Mouse (Mus musculus) hindbrain, embryonic 15.5 days (tissue): ENCODE data around the gene Olfr1396. TPM values are rescaled to one million over a fixed set of nuclear protein-coding genes. Genes with fewer than 3 reads are reported as not detected.

ENCODE experiments used
- ATAC-seq: fragments of 200-750 bp; cut with Nextera tagmentation; 2 replicates; pipeline ENCODE4 v1.8.0; 2017; ENCODE audit warnings: low read depth, moderate number of reproducible peaks, moderate TSS enrichment; ENCODE audit not compliant: low FRiP score
- H3K27ac ChIP-seq: fragments of 300-500 bp; sonication (generic); replicated peaks from 2 replicates; pipeline ENCODE4 v1.5.1; 2015; ENCODE audit warnings: mild to moderate bottlenecking, inconsistent platforms
- H3K27me3 ChIP-seq: fragments of 300-500 bp; sonication (generic); 2 replicates; pipeline ENCODE4 v1.6.1; 2015; ENCODE audit warnings: control low read depth, inconsistent platforms
- H3K36me3 ChIP-seq: fragments of 300-500 bp; sonication (generic); 2 replicates; pipeline ENCODE4 v1.6.1; 2015; ENCODE audit warnings: control low read depth, inconsistent platforms
- H3K4me1 ChIP-seq: fragments of 300-500 bp; sonication (generic); replicated peaks from 2 replicates; pipeline ENCODE4 v1.6.1; 2015; ENCODE audit warnings: control low read depth, inconsistent platforms
- H3K4me2 ChIP-seq: fragments of 300-500 bp; sonication (generic); 2 replicates; pipeline ENCODE4 v1.6.1; 2015; ENCODE audit warnings: moderate library complexity, mild to moderate bottlenecking, inconsistent platforms
- H3K4me3 ChIP-seq: fragments of 300-500 bp; sonication (generic); 2 replicates; pipeline ENCODE4 v1.5.1; 2015; ENCODE audit warnings: mild to moderate bottlenecking, inconsistent platforms
- H3K9ac ChIP-seq: fragments of 300-500 bp; sonication (generic); 2 replicates; pipeline ENCODE4 v1.6.1; 2015; ENCODE audit warnings: inconsistent platforms
- H3K9me3 ChIP-seq: fragments of 300-500 bp; sonication (generic); 2 replicates; pipeline ENCODE4 v1.6.1; 2016; ENCODE audit warnings: control low read depth, inconsistent platforms
- WGBS: fragments of 180-500 bp; shearing (Covaris S2); methylation state at CpG from one replicate; pipeline ENCODE4 v1.1.7; 2015; 5-methylcytosine and 5-hydroxymethylcytosine counted together
- polyA plus RNA-seq: library from polyadenylated mRNA; unstranded; fragments of >200 nt; fragmentation: Nextera tagmentation; extraction: Ambion mirVana; gene quantifications from 2 replicates; pipeline ENCODE4 v1.2.1, GENCODE M21; 2015

The Olfr1396 gene
- polyA plus RNA-seq, result not detected in 2 replicates

DNA sequence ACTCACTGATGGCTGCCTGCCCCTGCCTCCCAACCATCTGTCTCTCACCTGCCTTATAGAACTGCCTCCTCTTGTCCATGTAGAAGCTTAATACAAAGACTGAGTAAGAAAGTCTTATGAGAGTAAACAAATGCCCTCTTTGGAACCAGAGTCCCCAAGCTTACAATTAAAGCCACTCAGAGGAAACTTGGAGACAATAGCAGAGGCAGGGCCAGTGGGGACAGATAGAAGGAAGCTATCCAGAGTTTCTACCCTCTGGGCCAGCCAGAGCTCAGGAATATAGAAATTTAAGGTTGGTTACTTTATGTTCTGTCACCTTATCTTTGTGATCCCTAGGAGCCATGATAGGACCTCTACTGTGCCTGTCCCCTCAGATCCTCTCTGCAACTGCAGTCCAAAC lies at the start of gene Olfr1396:
Olfr1396 (minus strand) TSS at position 101 of the 400 bp plus-strand sequence.
- Histone ChIP-seq H3K9me3 (no peaks in the 10 kb centered on the region), H3K36me3 (no peaks in the 10 kb centered on the region), H3K9ac (no peak within 1 kb of the TSS), H3K27ac (no peak within 1 kb of the TSS), H3K4me3 (no peak within 1 kb of the TSS), H3K27me3 (no peaks in the 10 kb centered on the region), H3K4me1 (no peaks in the 10 kb centered on the region), H3K4me2 (no peak within 1 kb of the TSS)
- no peak for ATAC-seq

- no peaks in the 10 kb centered on the region for H3K36me3 ChIP-seq
- H3K4me2 ChIP-seq, result no peak overlapping the region
- no peak overlapping the region for H3K9ac ChIP-seq
- 90% methylated on average over 2 of the region's 2 CpGs for WGBS
- no peaks in the 10 kb centered on the region for H3K27me3 ChIP-seq
- no peak overlapping the region for H3K4me3 ChIP-seq
- ATAC-seq, result no peak
- H3K4me1 ChIP-seq, result no peaks in the 10 kb centered on the region
- no peak overlapping the region for H3K27ac ChIP-seq
- H3K9me3 ChIP-seq, result no peaks in the 10 kb centered on the region
Observed at GRCm38 (mm10) chr11:49156821-49157814, 42.4 kb upstream of the Olfr1396 start.

DNA sequence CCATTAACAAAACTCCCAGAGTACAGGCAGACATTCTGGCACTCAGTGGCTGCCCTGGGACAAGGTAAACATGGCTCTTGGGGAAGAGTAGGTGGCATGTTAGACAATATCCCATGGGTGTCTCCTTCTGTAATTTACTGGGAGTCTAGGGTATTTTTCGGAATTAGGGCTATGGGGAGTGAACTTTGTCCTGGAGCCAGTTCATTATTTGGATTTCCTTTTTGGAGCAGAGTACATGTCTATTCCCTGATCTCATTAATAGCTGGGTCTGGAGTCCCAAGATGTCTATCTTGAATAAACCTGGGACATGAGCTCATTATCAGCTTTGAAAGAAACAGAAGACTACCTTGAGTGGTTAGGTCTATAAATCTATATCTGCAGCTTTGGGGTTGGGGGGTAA lies 39.4 kb upstream of the Olfr1396 start, which contains the start of gene Olfr1394:
Olfr1394 (plus strand) TSS at position 301 of the 400 bp plus-strand sequence.
- Histone ChIP-seq H3K9me3 (no peaks in the 10 kb centered on the region), H3K4me1 (no peaks in the 10 kb centered on the region), H3K27me3 (no peaks in the 10 kb centered on the region), H3K27ac (no peak within 1 kb of the TSS), H3K9ac (no peak within 1 kb of the TSS), H3K4me3 (no peak within 1 kb of the TSS), H3K4me2 (no peak within 1 kb of the TSS), H3K36me3 (no peaks in the 10 kb centered on the region)
- WGBS, result 92% methylated on average over 1 of the region's 1 CpGs
- no peak for ATAC-seq

- ATAC-seq, result no peak
- Histone ChIP-seq H3K9me3 (no peaks in the 10 kb centered on the region), H3K4me2 (no peak within 1 kb of the TSS), H3K27me3 (no peaks in the 10 kb centered on the region), H3K4me1 (no peaks in the 10 kb centered on the region), H3K27ac (no peak within 1 kb of the TSS), H3K36me3 (no peaks in the 10 kb centered on the region), H3K9ac (no peak within 1 kb of the TSS), H3K4me3 (no peak within 1 kb of the TSS)
- 94% methylated on average over 6 of the region's 6 CpGs for WGBS
Observed at GRCm38 (mm10) chr11:49141974-49142373, 27.3 kb upstream of the Olfr1396 start, which contains the start of gene Olfr1395. Gene Olfr1395, plus strand, starts transcription at chr11:49142274.

GRCm38 (mm10) chr11:49124169-49124568 lies 9.5 kb upstream of the Olfr1396 start:
- Histone ChIP-seq H3K9me3 (no peaks in the 10 kb centered on the region), H3K27me3 (no peaks in the 10 kb centered on the region), H3K36me3 (no peaks in the 10 kb centered on the region), H3K4me3 (no peak overlapping the region), H3K4me1 (no peaks in the 10 kb centered on the region), H3K27ac (no peak overlapping the region), H3K9ac (no peak overlapping the region), H3K4me2 (no peak overlapping the region)
- ATAC-seq, result no peak
- 85% methylated on average over 2 of the region's 2 CpGs for WGBS

GRCm38 (mm10) chr11:49119635-49120034 lies 5.0 kb upstream of the Olfr1396 start:
- ATAC-seq, result no peak
- WGBS, result 88% methylated on average over 3 of the region's 3 CpGs
- H3K27ac ChIP-seq, result no peak overlapping the region

DNA sequence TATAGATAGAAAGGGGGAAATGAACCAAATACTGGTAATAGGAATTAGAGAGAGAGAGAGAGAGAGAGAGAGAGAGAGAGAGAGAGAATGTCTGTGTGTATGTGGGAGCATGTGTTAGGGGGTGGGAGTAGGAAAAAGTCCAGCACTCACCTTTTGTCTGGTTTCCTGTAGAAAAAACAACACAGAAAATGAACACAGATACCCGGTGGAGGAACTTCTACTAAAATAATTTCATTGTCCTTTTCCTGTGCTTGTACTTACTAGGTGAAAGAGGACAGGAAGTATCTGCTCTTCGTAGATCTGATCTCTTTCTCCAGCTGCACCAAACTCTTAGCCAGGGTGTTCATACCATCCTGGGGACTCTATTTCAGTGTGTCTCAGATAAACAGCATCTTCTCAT lies 516 bp downstream of the Olfr1396 start:
- Histone ChIP-seq H3K27ac (no peak overlapping the region), H3K36me3 (no peaks in the 10 kb centered on the region), H3K27me3 (no peaks in the 10 kb centered on the region), H3K4me1 (no peaks in the 10 kb centered on the region), H3K9ac (no peak overlapping the region), H3K4me3 (no peak overlapping the region), H3K4me2 (no peak overlapping the region), H3K9me3 (no peaks in the 10 kb centered on the region)
- WGBS, result 77% methylated on average over 2 of the region's 2 CpGs
- ATAC-seq, result no peak

More at GRCm38 (mm10) chr11:49119635-49120034, 5.0 kb upstream of the Olfr1396 start:
- no peak overlapping the region for H3K4me3 ChIP-seq
- no peak overlapping the region for H3K9ac ChIP-seq
- H3K36me3 ChIP-seq, result no peaks in the 10 kb centered on the region
- H3K9me3 ChIP-seq, result no peaks in the 10 kb centered on the region
- H3K27me3 ChIP-seq, result no peaks in the 10 kb centered on the region
- H3K4me1 ChIP-seq, result no peaks in the 10 kb centered on the region
- no peak overlapping the region for H3K4me2 ChIP-seq

- ATAC-seq, result no peak
- Histone ChIP-seq H3K27me3 (no peaks in the 10 kb centered on the region), H3K4me1 (no peaks in the 10 kb centered on the region), H3K4me2 (no peak overlapping the region), H3K27ac (no peak overlapping the region), H3K36me3 (no peaks in the 10 kb centered on the region), H3K9me3 (no peaks in the 10 kb centered on the region), H3K4me3 (no peak overlapping the region), H3K9ac (no peak overlapping the region)
- 89% methylated on average over 6 of the region's 6 CpGs for WGBS
Observed at GRCm38 (mm10) chr11:49112624-49113219, 2.0 kb downstream of the Olfr1396 start.

DNA sequence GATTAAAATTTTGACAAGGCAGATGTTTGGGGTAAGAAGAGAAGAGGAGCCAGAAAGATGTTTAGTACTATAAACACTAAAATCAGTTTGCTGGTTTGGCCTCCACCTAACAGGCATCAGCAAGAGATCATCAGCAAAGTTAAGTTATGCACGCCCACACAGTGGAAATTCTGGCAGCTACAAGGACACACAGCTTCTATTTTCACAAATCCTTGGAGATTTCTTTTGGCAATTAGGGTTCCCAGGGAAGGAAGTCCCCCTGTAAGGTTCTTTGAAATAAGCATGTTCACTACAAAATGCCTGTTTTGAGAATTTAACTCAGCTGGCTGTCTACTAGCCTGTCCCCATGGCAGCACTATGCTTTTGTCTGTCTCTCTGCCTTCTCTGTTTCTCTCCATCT lies 3.7 kb downstream of the Olfr1396 start:
- H3K27me3 ChIP-seq, result no peaks in the 10 kb centered on the region
- no peak for ATAC-seq
- H3K4me1 ChIP-seq, result no peaks in the 10 kb centered on the region
- H3K4me2 ChIP-seq, result no peak overlapping the region
- H3K36me3 ChIP-seq, result no peaks in the 10 kb centered on the region
- no peak overlapping the region for H3K4me3 ChIP-seq
- 79% methylated on average over 1 of the region's 1 CpGs for WGBS
- no peaks in the 10 kb centered on the region for H3K9me3 ChIP-seq
- H3K27ac ChIP-seq, result no peak overlapping the region
- H3K9ac ChIP-seq, result no peak overlapping the region

GRCm38 (mm10) chr11:49108833-49109232 lies 5.8 kb downstream of the Olfr1396 start:
- Histone ChIP-seq H3K27ac (no peak overlapping the region), H3K4me2 (no peak overlapping the region), H3K4me3 (no peak overlapping the region), H3K4me1 (no peaks in the 10 kb centered on the region), H3K9ac (no peak overlapping the region), H3K9me3 (no peaks in the 10 kb centered on the region), H3K36me3 (no peaks in the 10 kb centered on the region), H3K27me3 (no peaks in the 10 kb centered on the region)
- ATAC-seq, result no peak
- WGBS, result 59% methylated on average over 1 of the region's 1 CpGs

GRCm38 (mm10) chr11:49107650-49108537 lies 6.8 kb downstream of the Olfr1396 start:
- ATAC-seq, result no peak
- H3K9ac ChIP-seq, result no peak overlapping the region
- H3K4me3 ChIP-seq, result no peak overlapping the region
- no peaks in the 10 kb centered on the region for H3K27me3 ChIP-seq
- no peaks in the 10 kb centered on the region for H3K9me3 ChIP-seq
- H3K27ac ChIP-seq, result no peak overlapping the region
- 80% methylated on average over 10 of the region's 10 CpGs for WGBS
- H3K4me1 ChIP-seq, result no peaks in the 10 kb centered on the region
- H3K36me3 ChIP-seq, result no peaks in the 10 kb centered on the region
- no peak overlapping the region for H3K4me2 ChIP-seq
